Mouse (Mus musculus): Measurements from ENCODE around the gene Pih1d1. TPM values are rescaled to one million over a fixed set of nuclear protein-coding genes. Genes with fewer than 3 reads are reported as not detected.

Pih1d1 gene
- polyA plus RNA-seq, 1 experiment from 2014 or later, result 94.4 TPM

GRCm38 (mm10) chr7:45208260-45208659, 54.2 kb downstream of the Pih1d1 start:
- ATAC-seq (ENCODE audit: low FRiP score), result no peak
- Histone ChIP-seq H3K9me3 (no peaks in the 10 kb centered on the region), H3K4me1 (replicated peaks) (peaks cover 5% of the 10 kb centered on the region; the same call in 1 of the 2 replicates), H3K4me3 (no peak overlapping the region), H3K36me3 (no peaks in the 10 kb centered on the region), H3K9ac (no peak overlapping the region), H3K4me2 (no peak overlapping the region), H3K27me3 (peaks cover 44% of the 10 kb centered on the region), H3K27ac (no peak overlapping the region)
- WGBS, result 82% methylated on average over 6 of the region's 6 CpGs

MicroRNA genes within 50 kb of the gene (microRNA counts, 519-probe panel; counts per million panel counts)
- 3,308 counts per million, percentile 41 among the panel's probes with 10 or more counts for microRNA mmu-miR-150

Small RNA genes lying within 50 kb of the gene (microRNA-seq; reads per million reads assigned to microRNA genes)
- gene Mir150 (37.2 reads per million, percentile 37 among the genes with 10 or more reads in this experiment), gene Mir5121 (7.2 reads per million, percentile 20 among the genes with 10 or more reads in this experiment), gene Mir7055 (not detected)

Other genes starting within 250 kb of the Pih1d1 start
- 105 and 108 TPM in 2 replicates for gene Ap2a1, start 224.8 kb upstream of the Pih1d1 start, polyA plus RNA-seq (2015; fragmentation: Nextera tagmentation; extraction: Ambion mirVana)
- gene Tsks, start 211.1 kb upstream of the Pih1d1 start, polyA plus RNA-seq (2015; fragmentation: Nextera tagmentation; extraction: Ambion mirVana), result 0.17 TPM in 1 of 2 replicates, not detected in the other
- gene Cpt1c, start 179.5 kb upstream of the Pih1d1 start, polyA plus RNA-seq (2015; fragmentation: Nextera tagmentation; extraction: Ambion mirVana), result 52.2 and 56.3 TPM in 2 replicates
- 681 and 687 TPM in 2 replicates for gene Prmt1, start 167.7 kb upstream of the Pih1d1 start, polyA plus RNA-seq (2015; fragmentation: Nextera tagmentation; extraction: Ambion mirVana)
- 66.7 and 68.3 TPM in 2 replicates for gene Irf3, start 156.7 kb upstream of the Pih1d1 start, polyA plus RNA-seq (2015; fragmentation: Nextera tagmentation; extraction: Ambion mirVana)
- gene Bcl2l12, start 155.6 kb upstream of the Pih1d1 start, polyA plus RNA-seq (2015; fragmentation: Nextera tagmentation; extraction: Ambion mirVana), result 16.2 and 19.7 TPM in 2 replicates
- gene Scaf1, start 137.9 kb upstream of the Pih1d1 start, polyA plus RNA-seq (2015; fragmentation: Nextera tagmentation; extraction: Ambion mirVana), result 42.4 and 45.2 TPM in 2 replicates
- 11.5 and 15.4 TPM in 2 replicates for gene Rras, start 136.3 kb upstream of the Pih1d1 start, polyA plus RNA-seq (2015; fragmentation: Nextera tagmentation; extraction: Ambion mirVana)
- 13.8 and 14.5 TPM in 2 replicates for gene Prr12, start 101.4 kb upstream of the Pih1d1 start, polyA plus RNA-seq (2015; fragmentation: Nextera tagmentation; extraction: Ambion mirVana)
- 58.0 and 58.5 TPM in 2 replicates for gene Nosip, start 91.9 kb upstream of the Pih1d1 start, polyA plus RNA-seq (2015; fragmentation: Nextera tagmentation; extraction: Ambion mirVana)
- 14.8 and 17.1 TPM in 2 replicates for gene Prrg2, start 91.6 kb upstream of the Pih1d1 start, polyA plus RNA-seq (2015; fragmentation: Nextera tagmentation; extraction: Ambion mirVana)
- gene Rcn3, start 62.1 kb upstream of the Pih1d1 start, polyA plus RNA-seq (2015; fragmentation: Nextera tagmentation; extraction: Ambion mirVana), result 93.8 and 103 TPM in 2 replicates
- 26.9 and 28.3 TPM in 2 replicates for gene Fcgrt, start 50.5 kb upstream of the Pih1d1 start, polyA plus RNA-seq (2015; fragmentation: Nextera tagmentation; extraction: Ambion mirVana)
- gene Rps11, start 29.9 kb upstream of the Pih1d1 start, polyA plus RNA-seq (2015; fragmentation: Nextera tagmentation; extraction: Ambion mirVana), result 994 and 999 TPM in 2 replicates
- 770 and 846 TPM in 2 replicates for gene Rpl13a, start 25.5 kb upstream of the Pih1d1 start, polyA plus RNA-seq (2015; fragmentation: Nextera tagmentation; extraction: Ambion mirVana)
- 0.14 TPM in 1 of 2 replicates, not detected in the other for gene Gm45713, start 18.1 kb upstream of the Pih1d1 start, polyA plus RNA-seq (2015; fragmentation: Nextera tagmentation; extraction: Ambion mirVana)
- gene Flt3l, start 17.9 kb upstream of the Pih1d1 start, polyA plus RNA-seq (2015; fragmentation: Nextera tagmentation; extraction: Ambion mirVana), result 1.4 and 1.6 TPM in 2 replicates
- gene Aldh16a1, start 281 bp downstream of the Pih1d1 start, polyA plus RNA-seq (2015; fragmentation: Nextera tagmentation; extraction: Ambion mirVana), result 23.7 and 24.5 TPM in 2 replicates
- gene Slc17a7, start 9.6 kb downstream of the Pih1d1 start, polyA plus RNA-seq (2015; fragmentation: Nextera tagmentation; extraction: Ambion mirVana), result 0.42 and 0.62 TPM in 2 replicates
- not detected in 2 replicates for gene Gfy, start 25.3 kb downstream of the Pih1d1 start, polyA plus RNA-seq (2015; fragmentation: Nextera tagmentation; extraction: Ambion mirVana)
- 0.66 TPM in 1 of 2 replicates, not detected in the other for gene Pth2, start 26.7 kb downstream of the Pih1d1 start, polyA plus RNA-seq (2015; fragmentation: Nextera tagmentation; extraction: Ambion mirVana)
- 0.49 and 0.54 TPM in 2 replicates for gene Ccdc155, start 50.6 kb downstream of the Pih1d1 start, polyA plus RNA-seq (2015; fragmentation: Nextera tagmentation; extraction: Ambion mirVana)
- 5.6 and 5.7 TPM in 2 replicates for gene Dkkl1, start 57.8 kb downstream of the Pih1d1 start, polyA plus RNA-seq (2015; fragmentation: Nextera tagmentation; extraction: Ambion mirVana)
- gene Tead2, start 61.5 kb downstream of the Pih1d1 start, polyA plus RNA-seq (2015; fragmentation: Nextera tagmentation; extraction: Ambion mirVana), result 78.6 and 79.2 TPM in 2 replicates
- gene Cd37, start 84.8 kb downstream of the Pih1d1 start, polyA plus RNA-seq (2015; fragmentation: Nextera tagmentation; extraction: Ambion mirVana), result 0.96 and 1.7 TPM in 2 replicates
- gene Slc6a16, start 86.8 kb downstream of the Pih1d1 start, polyA plus RNA-seq (2015; fragmentation: Nextera tagmentation; extraction: Ambion mirVana), result 0.18 and 0.38 TPM in 2 replicates
- gene Slc6a21, start 123.2 kb downstream of the Pih1d1 start, polyA plus RNA-seq (2015; fragmentation: Nextera tagmentation; extraction: Ambion mirVana), result not detected in 2 replicates
- gene Trpm4, start 179.5 kb downstream of the Pih1d1 start, polyA plus RNA-seq (2015; fragmentation: Nextera tagmentation; extraction: Ambion mirVana), result 7.3 and 8.9 TPM in 2 replicates
- gene Hrc, start 181.0 kb downstream of the Pih1d1 start, polyA plus RNA-seq (2015; fragmentation: Nextera tagmentation; extraction: Ambion mirVana), result 0.31 TPM in 2 replicates
- 19.9 and 20.7 TPM in 2 replicates for gene Ppfia3, start 212.7 kb downstream of the Pih1d1 start, polyA plus RNA-seq (2015; fragmentation: Nextera tagmentation; extraction: Ambion mirVana)
- gene Lin7b, start 216.3 kb downstream of the Pih1d1 start, polyA plus RNA-seq (2015; fragmentation: Nextera tagmentation; extraction: Ambion mirVana), result 12.5 and 13.4 TPM in 2 replicates
- 205 and 215 TPM in 2 replicates for gene Snrnp70, start 241.4 kb downstream of the Pih1d1 start, polyA plus RNA-seq (2015; fragmentation: Nextera tagmentation; extraction: Ambion mirVana)